Mouse (Mus musculus): Measurements from ENCODE around the gene Csnk1g1. TPM values are rescaled to one million over a fixed set of nuclear protein-coding genes. Genes with fewer than 3 reads are reported as not detected.

Gene Csnk1g1
- total RNA-seq (2021) = 18.8 and 24.2 TPM in 2 replicates
- long read RNA-seq, experiment 1 = 0 reads
- long read RNA-seq, experiment 2 = 0 reads

DNA sequence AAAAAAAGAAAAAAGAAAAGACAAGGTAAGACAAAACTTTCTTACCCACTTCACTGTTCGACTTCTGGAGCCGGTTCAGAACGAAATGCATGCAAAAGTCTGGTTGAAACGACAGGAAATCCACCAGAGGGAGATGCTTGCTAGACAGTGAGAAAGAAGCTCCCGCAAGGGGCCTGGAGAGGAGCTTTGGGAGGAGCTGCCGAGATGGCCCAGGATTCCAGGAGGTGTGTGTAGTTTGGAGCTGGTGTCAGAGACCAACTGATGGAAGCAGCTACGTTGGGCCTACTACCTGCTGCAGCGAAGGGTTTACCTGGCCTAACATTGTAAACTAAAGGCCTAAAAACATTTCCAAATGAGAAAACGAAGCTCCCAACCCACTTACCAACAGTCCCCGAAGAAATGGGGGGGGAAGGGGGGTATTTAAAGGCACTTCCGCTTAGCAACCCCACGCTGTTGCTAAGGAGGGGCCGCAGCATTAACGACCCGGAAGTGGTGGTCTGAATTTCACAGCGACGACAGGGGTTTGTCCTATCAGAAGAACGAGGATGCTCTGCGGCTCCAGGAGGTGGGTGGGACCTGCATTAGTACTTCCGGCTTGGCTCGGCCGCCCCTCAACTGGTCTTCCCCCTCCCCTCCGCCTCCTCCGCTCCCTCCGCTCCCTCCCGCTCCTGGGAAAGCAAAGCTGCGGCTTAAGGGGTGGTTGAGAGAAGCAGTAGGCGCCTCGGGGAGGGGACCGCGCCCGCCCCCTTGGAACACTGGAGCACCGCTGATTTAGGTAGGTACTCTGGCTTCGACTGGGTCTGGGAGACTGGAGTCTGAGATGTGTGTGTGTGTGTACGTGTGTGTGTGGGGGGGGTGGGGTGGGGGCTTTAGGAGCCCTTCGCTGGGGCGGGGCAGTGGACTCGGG is at the start of gene Csnk1g1, which contains the start of gene Trip4:
Gene Csnk1g1 (plus strand): TSS at position 531 of the 907 bp plus-strand sequence.
Gene Trip4 (minus strand): TSS at position 401 of the 907 bp plus-strand sequence.
- DNase-seq = peak; percentile 97

DNA sequence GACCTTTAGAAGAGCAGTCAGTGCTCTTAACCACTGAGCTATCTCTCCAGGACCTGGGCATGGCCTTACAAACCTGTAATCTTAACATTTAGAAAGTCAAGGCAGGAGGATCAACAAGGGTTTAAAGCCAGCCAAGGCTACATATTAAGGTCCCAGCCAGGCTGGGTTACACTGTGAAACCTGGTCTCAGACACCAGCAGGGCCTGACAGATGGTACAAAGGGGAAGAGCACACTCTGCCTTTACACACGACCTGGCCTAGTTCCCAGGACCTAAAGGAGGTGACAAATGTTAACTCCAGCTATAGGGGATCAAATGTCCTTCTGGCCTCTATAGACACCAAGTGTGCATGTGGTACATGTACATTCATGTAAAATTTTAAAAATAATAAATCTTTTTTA is 49.1 kb upstream of the Csnk1g1 start:
- no peak for DNase-seq

- peak; percentile 96 for DNase-seq
Measured at GRCm38 (mm10) chr9:65884564-65885315, 24.0 kb upstream of the Csnk1g1 start.

GRCm38 (mm10) chr9:65890143-65890628 is 18.5 kb upstream of the Csnk1g1 start, which contains the start of gene Pclaf:
Gene Pclaf (plus strand): TSS chr9:65890237.
- peak; percentile 85 for DNase-seq

- no peak for DNase-seq
Measured at GRCm38 (mm10) chr9:65891126-65891525, 17.6 kb upstream of the Csnk1g1 start.

GRCm38 (mm10) chr9:65896977-65897376 is 11.7 kb upstream of the Csnk1g1 start:
- no peak for DNase-seq

GRCm38 (mm10) chr9:65902879-65903278 is 5.8 kb upstream of the Csnk1g1 start:
- DNase-seq = no peak

DNA sequence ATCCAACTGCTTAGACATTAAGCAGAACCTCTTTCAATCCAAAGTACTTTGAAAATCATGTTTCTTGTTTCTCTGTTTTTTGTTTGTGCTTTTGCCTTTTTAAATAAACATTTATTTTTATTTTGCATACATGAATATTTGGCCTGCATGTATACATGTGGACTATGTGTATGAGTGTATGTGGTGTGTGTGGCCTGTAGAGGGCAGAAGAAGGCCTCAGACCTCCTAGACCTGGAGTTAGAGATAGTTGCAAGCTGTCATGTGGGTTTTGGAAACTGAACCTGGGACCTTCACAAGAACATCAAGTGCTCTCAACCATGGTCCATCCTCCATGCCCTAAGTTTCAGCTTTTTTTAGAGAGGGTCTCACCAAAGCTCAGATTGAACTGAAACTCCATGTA is 5.3 kb upstream of the Csnk1g1 start:
- DNase-seq = no peak

GRCm38 (mm10) chr9:65909301-65909801 is 627 bp downstream of the Csnk1g1 start:
- peak; percentile 79 for DNase-seq

DNA sequence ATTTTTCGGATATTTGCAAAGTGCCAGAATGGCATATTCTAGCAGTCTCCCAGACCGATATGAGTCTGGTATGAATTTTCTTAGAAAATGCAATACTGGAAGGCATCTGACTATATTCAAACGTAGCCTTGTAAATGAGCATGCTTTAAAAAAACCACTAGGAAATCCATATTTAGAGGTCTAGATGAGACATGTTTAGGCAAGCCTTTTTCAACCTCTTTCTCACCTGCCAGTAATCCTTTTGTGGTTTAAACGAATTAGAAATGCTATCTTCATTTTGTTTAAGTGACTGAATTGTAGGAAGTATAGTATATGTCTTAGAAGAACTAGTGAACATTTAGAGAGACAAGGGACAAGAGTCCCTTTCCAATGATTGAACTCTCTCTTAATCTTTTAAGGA is 1.1 kb downstream of the Csnk1g1 start:
- no peak for DNase-seq

DNA sequence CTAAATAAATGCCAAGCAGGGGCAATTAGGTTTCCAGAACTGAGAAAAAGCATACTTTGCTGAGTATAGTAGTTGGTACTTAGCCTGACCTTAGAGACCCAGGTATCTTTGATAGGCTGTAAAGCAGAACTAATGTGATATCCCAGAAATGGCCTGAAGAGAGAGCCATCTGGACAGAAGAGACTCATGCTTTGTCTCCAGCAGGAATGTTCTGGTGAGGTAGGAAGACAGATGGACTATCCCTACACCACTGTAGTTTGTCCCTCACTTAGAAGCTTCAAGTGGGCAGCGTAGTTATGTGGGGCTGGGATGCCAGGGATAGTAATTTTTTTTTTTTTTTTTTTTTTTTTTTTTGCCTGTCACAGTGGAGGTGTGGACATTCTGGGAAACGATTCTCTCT is 5.3 kb downstream of the Csnk1g1 start:
- no peak for DNase-seq

DNA sequence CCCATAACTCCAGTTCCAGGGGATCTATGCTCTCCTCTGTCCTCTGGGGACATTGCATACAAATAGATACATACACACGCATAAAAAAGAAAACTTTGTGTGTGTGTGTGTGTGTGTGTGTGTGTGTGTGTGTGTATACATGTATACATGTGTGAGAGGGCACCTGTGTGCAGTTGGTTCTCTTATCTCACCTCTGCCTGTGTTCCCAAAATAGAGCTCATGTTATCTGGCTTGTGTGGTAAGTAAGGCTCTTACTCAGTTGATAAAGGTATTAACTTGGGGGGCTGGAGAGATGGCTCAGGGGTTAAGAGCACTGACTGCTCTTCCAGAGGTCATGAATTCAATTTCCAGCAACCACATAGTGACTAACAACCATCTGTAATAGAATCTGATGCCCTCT is 8.3 kb downstream of the Csnk1g1 start:
- no peak for DNase-seq

DNA sequence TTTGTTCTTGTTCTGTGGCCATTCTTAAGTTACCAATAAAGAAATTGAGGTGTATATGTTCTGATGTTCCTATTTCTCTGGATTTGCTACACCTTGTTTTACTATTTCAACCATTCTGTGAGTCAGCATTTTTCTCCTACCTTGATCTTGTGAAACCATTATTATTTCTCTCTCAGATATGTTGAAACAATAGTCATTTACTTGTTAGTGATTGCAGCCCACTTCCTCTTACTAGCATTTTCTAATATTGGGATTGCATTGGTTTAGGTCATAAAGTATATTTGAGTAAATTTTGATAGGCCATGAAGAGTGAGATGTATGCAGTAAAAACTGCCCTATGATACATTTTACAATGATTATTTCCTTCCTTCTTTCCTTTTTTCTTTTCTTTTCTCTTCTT is 19.7 kb downstream of the Csnk1g1 start:
- no peak for DNase-seq

- DNase-seq = no peak
Measured at GRCm38 (mm10) chr9:65929826-65930225, 21.1 kb downstream of the Csnk1g1 start.

GRCm38 (mm10) chr9:65937566-65937965 is 28.8 kb downstream of the Csnk1g1 start:
- no peak for DNase-seq

GRCm38 (mm10) chr9:65951082-65951587 is 42.4 kb downstream of the Csnk1g1 start:
- peak; percentile 11 for DNase-seq

GRCm38 (mm10) chr9:65970009-65970408 is 61.3 kb downstream of the Csnk1g1 start:
- no peak for DNase-seq

GRCm38 (mm10) chr9:65973206-65973605 is 64.5 kb downstream of the Csnk1g1 start:
- no peak for DNase-seq

DNA sequence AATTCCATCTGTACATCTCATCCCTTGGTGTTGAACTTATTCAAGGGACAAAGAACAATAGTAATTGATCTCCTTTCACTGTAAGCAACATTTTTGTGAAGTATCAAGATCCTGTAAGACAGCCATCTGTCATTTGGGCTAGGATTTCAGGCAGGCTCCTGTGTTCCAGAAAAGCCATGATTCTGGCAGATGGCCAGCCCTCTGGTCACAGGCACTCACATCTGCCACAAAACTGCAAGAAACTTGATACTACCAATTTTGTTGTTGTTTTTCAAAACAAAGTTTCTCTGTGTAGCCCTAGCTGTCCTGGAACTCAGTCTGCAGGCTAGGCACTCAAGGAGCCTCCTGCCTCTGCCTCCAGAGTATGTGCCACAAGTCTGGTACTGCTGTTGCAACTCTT is 67.2 kb downstream of the Csnk1g1 start:
- peak; percentile 58 for DNase-seq

- no peak for DNase-seq
Measured at GRCm38 (mm10) chr9:65982841-65983240, 74.1 kb downstream of the Csnk1g1 start.

- no peak for DNase-seq
Measured at GRCm38 (mm10) chr9:65987021-65987420, 78.3 kb downstream of the Csnk1g1 start.

DNA sequence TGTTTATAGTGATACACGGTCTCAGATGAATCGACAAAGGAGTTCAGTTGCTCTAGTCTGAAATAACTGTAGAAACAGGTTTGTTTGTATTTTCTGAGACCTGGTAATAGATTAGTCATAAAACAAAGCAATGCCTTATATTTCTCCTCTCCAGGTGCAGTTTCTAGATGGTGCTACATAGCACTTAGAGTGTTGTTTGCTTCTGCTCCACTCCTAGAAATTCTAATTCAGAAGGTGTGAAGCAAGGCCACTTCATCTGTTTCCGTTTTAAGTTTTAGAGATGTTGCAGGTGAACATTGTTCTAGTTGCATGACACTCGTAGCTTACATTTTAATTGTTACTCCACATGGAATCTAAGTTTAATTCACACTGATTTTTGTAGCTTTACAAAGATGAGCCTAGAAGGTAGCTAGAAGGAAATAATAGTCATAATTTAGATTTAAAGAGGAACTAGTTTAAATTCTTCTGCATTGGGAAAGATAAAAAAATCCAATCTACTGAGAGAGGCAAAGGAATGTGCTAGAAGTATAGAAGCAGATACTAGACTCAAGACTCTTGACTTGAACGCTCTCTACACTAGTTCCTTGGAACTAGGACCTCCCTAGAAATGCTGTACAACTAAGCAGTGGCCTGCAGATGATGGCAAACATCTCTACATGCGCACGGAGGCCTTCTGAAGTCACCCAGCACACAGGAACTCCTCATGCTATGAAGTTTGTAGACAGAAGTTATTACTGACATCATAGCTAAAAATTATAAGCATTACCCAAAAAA is 87.1 kb downstream of the Csnk1g1 start:
- DNase-seq = no peak

Measured in adrenal gland, postnatal 14 days (tissue).